Comparison of ENCODE assay signal across 9 mouse cellular contexts in the genomic region with DNA sequence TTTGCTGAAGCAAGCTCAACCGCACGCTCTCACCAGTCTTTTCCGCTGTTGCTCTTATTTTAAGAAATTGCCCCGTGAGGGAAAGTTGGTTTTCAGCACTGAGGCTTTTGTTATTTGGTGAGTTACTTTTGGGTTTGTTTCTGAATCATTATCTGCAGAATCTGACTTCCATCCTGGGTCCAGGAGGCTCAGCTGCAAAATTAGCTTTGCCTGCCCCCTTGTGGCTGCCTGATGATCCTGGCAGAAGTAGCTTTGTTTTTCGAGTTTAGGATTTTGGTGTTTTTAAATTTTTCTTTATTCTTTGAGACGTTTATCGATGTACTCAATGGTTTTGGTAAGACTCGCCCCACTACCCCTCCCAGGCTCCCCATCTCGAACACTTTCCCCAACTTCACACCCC. TPM values are rescaled to one million over a fixed set of nuclear protein-coding genes. Genes with fewer than 3 reads are reported as not detected.
A peak's percentile ranks its signal among the peaks of the same experiment; 100 is the strongest.
DNase-seq lines count a peak whose midpoint lies in the region; ATAC-seq lines count a peak whose summit lies in the region.
"Had no signal": no experiment of that assay in that cellular context is flagged by ENCODE, and none has a peak within 500 bp of the region (broad histone marks: within the 10 kb centered on the region; RNA-seq: fewer than 3 reads in every experiment).

No protein-coding gene starts in this region.

- no peak overlapping the region for H3K27ac ChIP-seq in embryonic facial prominence, embryonic 11.5 days (replicated peaks; ENCODE audit: low read depth, low read length)
- H3K27ac ChIP-seq in midbrain, embryonic 14.5 days (replicated peaks; ENCODE audit: low read depth, low read length), result no peak overlapping the region
- H3K27ac ChIP-seq: heart, embryonic 15.5 days had no signal

- no peak overlapping the region for H3K4me2 ChIP-seq in embryonic facial prominence, embryonic 11.5 days (ENCODE audit: low read depth, low read length)
- no peak overlapping the region for H3K4me2 ChIP-seq in midbrain, embryonic 14.5 days (ENCODE audit: low read length)
- H3K4me2 ChIP-seq: heart, embryonic 15.5 days had no signal

- H3K9ac ChIP-seq in embryonic facial prominence, embryonic 11.5 days (replicated peaks; ENCODE audit: low read length), result no peak overlapping the region
- no peak overlapping the region for H3K9ac ChIP-seq in midbrain, embryonic 14.5 days (replicated peaks; ENCODE audit: low read length)
- H3K9ac ChIP-seq: heart, embryonic 15.5 days had no signal

- no peaks in the 10 kb centered on the region for H3K27me3 ChIP-seq in embryonic facial prominence, embryonic 11.5 days (ENCODE audit: control insufficient read depth, insufficient read depth, low read length)
- no peaks in the 10 kb centered on the region for H3K27me3 ChIP-seq in midbrain, embryonic 14.5 days (ENCODE audit: control insufficient read depth, insufficient read depth, low read length)
- H3K27me3 ChIP-seq: heart, embryonic 15.5 days had no signal

- no peaks in the 10 kb centered on the region for H3K4me1 ChIP-seq in embryonic facial prominence, embryonic 11.5 days (ENCODE audit: control insufficient read depth, insufficient read depth, low read length)
- no peaks in the 10 kb centered on the region for H3K4me1 ChIP-seq in midbrain, embryonic 14.5 days (ENCODE audit: control insufficient read depth, insufficient read depth, low read length)
- H3K4me1 ChIP-seq: heart, embryonic 15.5 days had no signal

- no peak for ATAC-seq in embryonic facial prominence, embryonic 11.5 days (replicated peaks; ENCODE audit: insufficient number of reproducible peaks, low FRiP score, low TSS enrichment, low read depth)
- ATAC-seq in midbrain, embryonic 14.5 days (ENCODE audit: low FRiP score, low TSS enrichment), result no peak

- DNase-seq in gastrocnemius, adult 18-20 months (ENCODE audit: low spot score), result peak; percentile 5
- no peak for DNase-seq in gastrocnemius, postnatal 25 days
- peak; percentile 29 for DNase-seq in urinary bladder, adult 2 months (ENCODE audit: low spot score)
- no peak for DNase-seq in urinary bladder, postnatal 10 days (ENCODE audit: low spot score)
- DNase-seq in embryonic facial prominence, embryonic 11.5 days (ENCODE audit: low spot score), result peak; percentile 72
- DNase-seq in layer of hippocampus, adult 9-11 months, result peak; percentile 41
- DNase-seq in midbrain, embryonic 14.5 days, result peak; percentile 85
- peak; percentile 6 to 42 for DNase-seq in urinary bladder, postnatal 36 days (ENCODE audit: low spot score in 2 of 2)

- H3K9me3 ChIP-seq in embryonic facial prominence, embryonic 11.5 days (replicated peaks; ENCODE audit: control insufficient read depth, low read length), result no peaks in the 10 kb centered on the region
- H3K9me3 ChIP-seq in midbrain, embryonic 14.5 days (ENCODE audit: control insufficient read depth, low read length), result no peaks in the 10 kb centered on the region
- H3K9me3 ChIP-seq: heart, embryonic 15.5 days had no signal

- no peaks in the 10 kb centered on the region for H3K36me3 ChIP-seq in embryonic facial prominence, embryonic 11.5 days (replicated peaks; ENCODE audit: control insufficient read depth, insufficient read depth, low read depth, low read length)
- no peaks in the 10 kb centered on the region for H3K36me3 ChIP-seq in midbrain, embryonic 14.5 days (ENCODE audit: control insufficient read depth, insufficient read depth, low read length)
- H3K36me3 ChIP-seq: heart, embryonic 15.5 days had no signal

- H3K4me3 ChIP-seq in embryonic facial prominence, embryonic 11.5 days (ENCODE audit: low read depth, low read length), result no peak overlapping the region
- no peak overlapping the region for H3K4me3 ChIP-seq in midbrain, embryonic 14.5 days (replicated peaks; ENCODE audit: low read depth, low read length)
- H3K4me3 ChIP-seq: heart, embryonic 15.5 days had no signal

- 63% methylated on average over 9 of the region's 9 CpGs for WGBS in embryonic facial prominence, embryonic 11.5 days
- WGBS in midbrain, embryonic 14.5 days, result 66% methylated on average over 9 of the region's 9 CpGs

RNA-seq across cellular contexts. Expression of a gene that starts 18.9 kb away (rescaled TPM):
- not detected for total RNA-seq in gastrocnemius, adult 18-20 months (2021)
- total RNA-seq in gastrocnemius, postnatal 25 days (2021), result not detected
- polyA plus RNA-seq in urinary bladder, adult 2 months (2012; rRNA removed), result 0.28 and 0.40 TPM in 2 replicates
- not detected in 2 replicates for polyA plus RNA-seq in embryonic facial prominence, embryonic 11.5 days (2014; fragmentation: Nextera tagmentation; extraction: Ambion mirVana)
- polyA plus RNA-seq in midbrain, embryonic 14.5 days (2014; fragmentation: Nextera tagmentation; extraction: Ambion mirVana), result not detected in 2 replicates
- polyA plus RNA-seq: heart, embryonic 15.5 days had no signal

Comparison
In these comparisons a context has a peak if more than half of its experiments do, and no peak if none do; other contexts are left out.
1. DNase-seq: peak in gastrocnemius, adult 18-20 months (single experiment), urinary bladder, adult 2 months (single experiment), embryonic facial prominence, embryonic 11.5 days (single experiment), layer of hippocampus, adult 9-11 months (single experiment), midbrain, embryonic 14.5 days (single experiment) and urinary bladder, postnatal 36 days (2 of 2); none in gastrocnemius, postnatal 25 days (single experiment) and urinary bladder, postnatal 10 days (single experiment).